Mouse (Mus musculus): ENCODE results near the gene Pcx. TPM values are rescaled to one million over a fixed set of nuclear protein-coding genes. Genes with fewer than 3 reads are reported as not detected.

The Pcx gene
- 11.3 and 13.4 TPM in 2 replicates for polyA plus RNA-seq (2012; rRNA removed)

DNA sequence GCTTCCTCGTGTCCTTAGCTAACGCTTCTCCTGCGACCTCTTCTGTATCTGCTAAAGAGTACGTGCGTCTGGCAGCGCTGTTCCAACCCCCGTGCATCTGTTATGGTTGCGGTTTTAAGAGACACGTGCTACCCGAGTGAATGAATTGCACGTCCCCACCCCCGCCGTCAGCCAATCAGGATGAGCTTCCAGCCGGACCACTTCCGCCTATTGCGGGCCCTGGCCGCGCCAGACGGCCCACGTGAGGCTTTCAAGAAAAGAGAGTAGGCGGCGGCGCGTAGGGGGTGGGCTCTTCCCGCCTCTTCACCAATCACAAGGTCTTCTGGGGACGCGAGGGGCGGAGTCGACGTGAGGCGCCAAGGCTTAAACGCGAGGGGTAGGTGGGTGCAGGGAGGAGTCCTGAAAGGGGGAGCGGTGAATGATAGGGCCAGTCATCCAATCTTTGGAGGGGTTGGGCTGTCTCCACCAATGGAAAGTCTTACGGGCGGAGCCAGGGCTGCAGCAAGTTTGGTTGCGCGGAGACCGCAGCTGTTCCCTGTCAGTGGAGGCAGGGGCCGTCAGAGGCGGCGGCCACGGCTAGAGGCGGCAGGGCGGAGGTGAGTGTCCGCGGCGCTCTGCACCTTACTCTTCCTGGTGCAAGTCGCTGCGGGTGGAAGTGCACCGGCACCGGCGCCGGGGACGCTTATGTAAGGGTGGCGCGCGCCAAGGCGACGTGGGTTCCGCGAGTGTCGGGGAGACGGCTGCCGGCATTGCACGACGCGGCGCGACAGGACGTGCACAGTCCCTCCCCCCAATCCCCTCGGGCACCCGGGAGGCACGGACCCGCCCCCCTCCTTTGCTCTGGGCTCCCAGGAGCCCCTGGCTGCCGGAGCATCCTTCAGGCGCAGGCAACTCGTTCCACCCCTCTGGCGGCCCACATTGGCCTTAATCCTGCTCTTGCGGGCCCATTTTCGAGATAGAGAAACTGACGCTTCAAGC is at the start of gene Pcx:
TSS of gene Pcx (plus strand) at position 487 of the 978 bp plus-strand sequence.

DNA sequence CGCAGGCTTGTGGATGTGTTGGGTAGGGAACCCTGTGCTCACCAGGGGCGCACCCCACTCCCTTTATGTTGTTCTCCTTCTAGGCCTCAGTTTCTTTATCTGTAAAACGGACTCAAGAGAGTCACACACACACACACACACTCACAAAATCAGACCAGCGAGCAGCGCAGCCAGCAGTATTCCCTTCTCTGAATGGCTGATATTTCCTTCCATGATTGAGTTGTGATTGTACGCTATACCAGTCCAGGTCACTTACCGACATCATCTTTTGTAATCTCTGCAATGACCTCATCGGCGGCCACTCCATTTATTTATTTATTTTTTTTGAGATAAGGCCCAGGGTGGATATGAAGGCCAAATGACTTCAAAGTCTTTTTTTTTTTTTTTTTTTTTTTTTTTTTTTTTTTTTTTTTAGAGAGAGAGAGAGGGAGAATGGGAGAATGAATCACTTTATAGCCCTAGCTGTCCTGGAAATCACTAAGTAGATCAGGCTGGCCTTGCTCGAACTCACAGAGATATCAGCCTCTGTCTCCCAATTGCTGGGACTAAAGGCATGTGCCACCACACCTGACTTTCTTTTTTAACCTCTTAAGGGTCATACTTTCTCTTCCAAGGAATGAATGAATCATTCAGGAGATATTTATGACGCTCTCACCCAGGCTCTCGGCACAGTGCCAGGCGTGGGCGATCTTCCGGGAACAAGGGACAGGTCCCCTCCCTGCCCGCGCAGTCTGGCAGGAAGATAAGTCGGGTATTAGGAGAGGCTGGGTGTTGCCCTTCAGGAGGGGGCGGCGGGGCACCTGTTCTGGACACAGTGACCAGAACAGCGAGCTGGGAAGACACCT is 32.7 kb upstream of the Pcx start, which contains the start of gene Syt12:
TSS of gene Syt12 (minus strand) at position 103 of the 845 bp plus-strand sequence.

DNA sequence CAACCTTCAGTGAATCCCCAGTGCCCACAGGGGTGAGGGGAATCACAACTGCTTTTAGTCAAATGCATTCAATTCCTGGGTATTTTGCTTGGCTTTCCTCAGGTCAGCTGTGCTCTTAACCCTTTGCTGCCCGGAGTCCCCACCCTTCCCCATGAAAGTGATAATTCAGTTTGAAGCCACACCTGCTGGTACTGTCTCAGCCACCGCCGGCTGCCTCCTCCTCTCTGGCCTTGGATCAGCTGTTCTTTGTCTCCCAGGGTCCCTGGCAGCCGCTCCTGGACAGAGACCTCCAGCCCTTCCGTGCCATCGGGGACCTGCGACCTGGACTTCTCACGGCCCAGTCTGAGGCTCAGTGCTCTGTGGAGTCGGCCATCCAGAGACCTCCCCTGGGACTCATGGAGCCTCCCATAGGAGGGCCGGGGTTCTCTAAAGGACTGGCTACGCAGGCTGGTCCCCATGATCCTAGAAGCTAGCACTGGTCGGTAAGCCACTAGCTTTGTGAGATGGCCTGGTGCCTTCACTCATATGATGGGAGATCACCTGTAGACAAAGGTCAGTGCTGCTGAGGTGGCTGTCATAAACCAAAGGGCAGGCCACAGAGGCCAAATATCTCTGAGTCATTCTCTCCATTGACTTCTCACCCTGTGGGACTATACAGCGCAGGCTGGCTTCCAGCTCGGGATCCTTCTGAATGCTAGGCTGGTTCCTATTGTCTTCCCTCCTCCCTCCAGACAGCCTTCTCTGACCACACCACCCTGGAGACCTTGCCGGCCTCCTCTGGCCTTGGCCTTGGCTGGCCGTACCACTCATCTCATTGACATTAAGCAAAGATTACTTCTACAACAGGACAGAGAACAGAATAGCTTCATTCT is 12.0 kb upstream of the Pcx start, which contains the start of gene 2010003K11Rik:
TSS of gene 2010003K11Rik (minus strand) at position 522 of the 872 bp plus-strand sequence.

DNA sequence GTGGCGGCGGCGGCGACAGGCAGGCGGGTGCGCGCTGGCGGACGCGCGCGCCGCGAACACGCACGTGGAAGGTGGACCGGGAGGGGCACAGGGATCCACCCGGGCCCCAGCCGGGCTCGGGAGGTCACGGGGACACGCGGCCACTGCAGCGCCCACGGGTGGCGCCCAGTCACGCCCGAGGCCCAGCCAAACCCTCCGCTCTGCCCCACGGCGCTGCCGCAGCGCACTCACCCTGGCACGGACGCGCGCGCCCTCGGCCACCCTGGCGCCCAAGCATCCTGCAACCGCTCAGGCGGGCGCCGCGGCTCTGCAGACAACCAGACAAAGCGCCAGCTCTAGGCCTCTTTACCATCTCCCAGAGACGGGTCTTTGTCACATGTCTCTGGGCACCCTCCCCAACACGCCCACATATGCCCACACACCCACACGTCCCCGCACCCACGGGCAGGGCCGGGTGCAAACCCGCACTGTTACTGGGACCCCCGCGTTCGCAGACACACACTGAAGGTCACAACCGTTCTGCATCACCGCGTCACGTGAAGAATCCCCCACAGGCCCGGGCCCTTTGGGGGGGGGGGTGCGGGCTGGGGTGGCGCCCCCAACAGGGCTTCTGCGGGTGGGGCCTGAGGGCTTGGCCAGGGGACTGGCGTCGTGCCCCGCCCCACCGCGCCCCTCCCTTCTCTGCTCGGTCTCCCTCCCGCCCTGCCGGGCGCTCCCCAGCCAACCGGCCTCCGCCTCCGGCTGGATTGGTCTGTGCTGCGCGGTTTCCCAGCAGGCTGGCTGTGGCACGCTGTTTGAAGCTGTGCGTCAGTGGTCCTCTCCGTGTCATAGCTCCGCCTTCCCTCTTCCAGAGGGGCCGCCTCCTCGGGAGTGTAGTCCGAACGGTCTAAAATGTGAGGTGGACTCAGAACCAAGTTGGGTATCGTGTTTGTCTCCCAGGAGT is 105.2 kb downstream of the Pcx start, which contains the start of gene Lrfn4:
TSS of gene Lrfn4 (minus strand) at position 517 of the 943 bp plus-strand sequence.

DNA sequence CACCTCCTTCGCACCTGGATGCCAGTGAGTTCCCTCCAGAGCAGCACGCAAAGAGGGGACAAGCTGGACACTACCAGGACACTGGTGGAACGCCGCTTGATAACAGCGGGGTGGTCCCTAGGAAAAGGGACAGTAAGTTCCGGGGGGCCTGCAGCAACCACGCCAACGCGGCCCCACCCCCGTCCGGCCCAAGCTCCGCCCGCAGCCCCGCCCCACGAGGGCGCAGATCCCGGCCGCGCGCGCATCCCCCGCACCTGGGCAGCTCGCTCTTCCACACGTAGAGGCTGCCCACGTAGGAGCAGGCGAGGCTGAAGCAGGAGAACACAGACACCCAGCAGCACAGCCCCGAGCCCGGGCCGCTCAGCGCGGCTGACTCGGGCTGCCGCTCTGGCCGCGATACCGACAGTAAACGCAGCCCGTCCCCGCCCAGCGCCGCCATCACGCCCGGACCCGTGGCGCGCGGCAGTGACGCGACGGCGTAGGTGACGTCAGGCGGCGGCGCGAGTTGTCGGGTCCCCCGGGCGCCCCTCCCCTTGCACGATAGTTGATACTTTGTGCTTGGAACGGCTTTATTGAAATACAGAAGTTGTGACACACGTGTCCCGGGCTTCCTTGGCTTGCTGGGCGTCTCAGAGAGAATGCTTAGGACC is 115.0 kb downstream of the Pcx start, which contains the start of gene Rce1:
TSS of gene Rce1 (minus strand) at position 463 of the 650 bp plus-strand sequence.

Other genes starting within 250 kb of the Pcx start
- gene Ssh3, start 241.3 kb upstream of the Pcx start, polyA plus RNA-seq (2012; rRNA removed): 50.7 and 62.1 TPM in 2 replicates
- gene Ankrd13d, start 227.3 kb upstream of the Pcx start, polyA plus RNA-seq (2012; rRNA removed): 43.2 and 50.9 TPM in 2 replicates
- gene Grk2, start 204.2 kb upstream of the Pcx start, polyA plus RNA-seq (2012; rRNA removed): 107 and 108 TPM in 2 replicates
- gene Kdm2a, start 112.2 kb upstream of the Pcx start, polyA plus RNA-seq (2012; rRNA removed): 80.2 and 85.5 TPM in 2 replicates
- 5.3 and 9.9 TPM in 2 replicates for gene Rhod, start 71.0 kb upstream of the Pcx start, polyA plus RNA-seq (2012; rRNA removed)
- gene Syt12, start 33.0 kb upstream of the Pcx start, polyA plus RNA-seq (2012; rRNA removed): 1.7 and 1.9 TPM in 2 replicates
- not detected in 2 replicates for gene 2010003K11Rik, start 11.9 kb upstream of the Pcx start, polyA plus RNA-seq (2012; rRNA removed)
- 72.8 TPM in 2 replicates for gene Lrfn4, start 105.2 kb downstream of the Pcx start, polyA plus RNA-seq (2012; rRNA removed)
- 67.2 and 67.5 TPM in 2 replicates for gene Rce1, start 115.2 kb downstream of the Pcx start, polyA plus RNA-seq (2012; rRNA removed)
- gene Gm960, start 188.2 kb downstream of the Pcx start, polyA plus RNA-seq (2012; rRNA removed): 4.1 and 4.2 TPM in 2 replicates
- gene Sptbn2, start 200.7 kb downstream of the Pcx start, polyA plus RNA-seq (2012; rRNA removed): 33.1 and 35.5 TPM in 2 replicates
- gene Rbm4b, start 246.0 kb downstream of the Pcx start, polyA plus RNA-seq (2012; rRNA removed): 89.3 and 101 TPM in 2 replicates